Mouse (Mus musculus): ENCODE data around the gene Fkbpl.
A peak's percentile ranks its signal among the peaks of the same experiment; 100 is the strongest.

Fkbpl gene

GRCm38 (mm10) chr17:34648141-34648890 lies 3.8 kb downstream of the Fkbpl start:
- no peak for DNase-seq (ENCODE audit: low read depth)

- DNase-seq (ENCODE audit: low read depth), result no peak
These were observed 4.7 kb downstream of the Fkbpl start for GRCm38 (mm10) chr17:34649106-34649864.

GRCm38 (mm10) chr17:34650781-34651180 lies 6.2 kb downstream of the Fkbpl start:
- DNase-seq (ENCODE audit: low read depth), result no peak

- DNase-seq (ENCODE audit: low read depth), result peak; percentile 71
These were observed 7.1 kb downstream of the Fkbpl start for GRCm38 (mm10) chr17:34651507-34652221.

GRCm38 (mm10) chr17:34652546-34652945 lies 8.0 kb downstream of the Fkbpl start:
- DNase-seq (ENCODE audit: low read depth), result no peak

GRCm38 (mm10) chr17:34652985-34653384 lies 8.4 kb downstream of the Fkbpl start:
- DNase-seq (ENCODE audit: low read depth), result no peak

GRCm38 (mm10) chr17:34653746-34654285 lies 9.3 kb downstream of the Fkbpl start:
- peak; percentile 77 for DNase-seq (ENCODE audit: low read depth)

GRCm38 (mm10) chr17:34654392-34654791 lies 9.8 kb downstream of the Fkbpl start:
- no peak for DNase-seq (ENCODE audit: low read depth)

- DNase-seq (ENCODE audit: low read depth), result no peak
These were observed 10.6 kb downstream of the Fkbpl start for GRCm38 (mm10) chr17:34655160-34655559.

GRCm38 (mm10) chr17:34655581-34655991 lies 11.0 kb downstream of the Fkbpl start:
- no peak for DNase-seq (ENCODE audit: low read depth)

- DNase-seq (ENCODE audit: low read depth), result no peak
These were observed 12.1 kb downstream of the Fkbpl start for GRCm38 (mm10) chr17:34656666-34657065.

GRCm38 (mm10) chr17:34657271-34657670 lies 12.7 kb downstream of the Fkbpl start:
- DNase-seq (ENCODE audit: low read depth), result no peak

GRCm38 (mm10) chr17:34658145-34658544 lies 13.6 kb downstream of the Fkbpl start:
- DNase-seq (ENCODE audit: low read depth), result no peak

- DNase-seq (ENCODE audit: low read depth), result no peak
These were observed 14.0 kb downstream of the Fkbpl start for GRCm38 (mm10) chr17:34658591-34658990.

- no peak for DNase-seq (ENCODE audit: low read depth)
These were observed 14.8 kb downstream of the Fkbpl start for GRCm38 (mm10) chr17:34659181-34659896.

- no peak for DNase-seq (ENCODE audit: low read depth)
These were observed 15.3 kb downstream of the Fkbpl start for GRCm38 (mm10) chr17:34659897-34660214.

- no peak for DNase-seq (ENCODE audit: low read depth)
These were observed 15.8 kb downstream of the Fkbpl start for GRCm38 (mm10) chr17:34660259-34660820.

- no peak for DNase-seq (ENCODE audit: low read depth)
These were observed 16.6 kb downstream of the Fkbpl start for GRCm38 (mm10) chr17:34661121-34661591.

- no peak for DNase-seq (ENCODE audit: low read depth)
These were observed 17.9 kb downstream of the Fkbpl start for GRCm38 (mm10) chr17:34662468-34662867.

GRCm38 (mm10) chr17:34662978-34663377 lies 18.4 kb downstream of the Fkbpl start:
- DNase-seq (ENCODE audit: low read depth), result no peak

- no peak for DNase-seq (ENCODE audit: low read depth)
These were observed 19.0 kb downstream of the Fkbpl start for GRCm38 (mm10) chr17:34663558-34663957.

Data from 416B (cell line).